Mouse (Mus musculus) liver, embryonic 18 days (tissue): ENCODE results near the gene Spink8. TPM values are rescaled to one million over a fixed set of nuclear protein-coding genes. Genes with fewer than 3 reads are reported as not detected.

Experiments used
- polyA plus RNA-seq: library from polyadenylated mRNA; depleted of rRNA; stranded (reverse); fragments of >200 nt; gene quantifications from 2 replicates; pipeline ENCODE4 v1.2.3, GENCODE M21; 2012; rRNA removed

Spink8 gene
- polyA plus RNA-seq, result not detected in 2 replicates

DNA sequence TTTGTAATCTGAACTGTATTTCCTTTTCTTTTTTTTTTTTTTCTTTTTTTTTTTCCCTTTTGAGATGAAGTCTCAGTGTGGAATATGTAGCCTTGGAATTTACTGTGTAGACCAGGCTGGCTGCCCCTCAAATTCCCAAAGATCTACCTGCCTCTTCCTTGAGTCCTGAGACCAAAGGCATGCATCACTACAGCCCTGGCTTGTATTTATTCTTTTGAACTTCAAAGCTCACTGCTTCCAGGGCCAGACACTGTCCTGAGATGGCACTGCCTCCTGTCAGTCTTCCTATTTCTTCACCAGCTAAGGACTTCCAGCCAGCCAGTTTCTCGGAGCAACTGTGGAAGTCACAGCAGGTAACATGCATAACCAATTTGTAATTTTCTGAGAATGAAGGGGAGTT, at the start of gene Spink8:
Gene Spink8 (plus strand): TSS at position 301 of the 400 bp plus-strand sequence.

GRCm38 (mm10) chr9:109790570-109790969, 21.5 kb upstream of the Spink8 start, which contains the start of gene Fbxw27:
Gene Fbxw27 (minus strand): TSS chr9:109790670.

GRCm38 (mm10) chr9:109832391-109833087, 20.5 kb downstream of the Spink8 start, which contains the start of gene Nme6:
Gene Nme6 (plus strand): TSS chr9:109832749.

GRCm38 (mm10) chr9:109849312-109849758, 37.3 kb downstream of the Spink8 start, which contains the start of gene Camp:
Gene Camp (minus strand): TSS chr9:109849617.

GRCm38 (mm10) chr9:109874797-109875691, 63.0 kb downstream of the Spink8 start, which contains the start of gene Cdc25a:
Gene Cdc25a (plus strand): TSS chr9:109875579.

Other genes with a start within 250 kb of the Spink8 start
- gene Fbxw15, start 244.0 kb upstream of the Spink8 start, polyA plus RNA-seq, result 0.03 and 0.10 TPM in 2 replicates
- gene Fbxw24, start 186.2 kb upstream of the Spink8 start, polyA plus RNA-seq, result not detected in 2 replicates
- not detected in 2 replicates for gene Fbxw25, start 147.6 kb upstream of the Spink8 start, polyA plus RNA-seq
- 0.04 and 0.05 TPM in 2 replicates for gene Fbxw18, start 109.6 kb upstream of the Spink8 start, polyA plus RNA-seq
- 0.02 TPM in 1 of 2 replicates, not detected in the other for gene Fbxw26, start 66.2 kb upstream of the Spink8 start, polyA plus RNA-seq
- 0.10 TPM in 1 of 2 replicates, not detected in the other for gene Fbxw27, start 21.6 kb upstream of the Spink8 start, polyA plus RNA-seq
- 40.1 and 46.4 TPM in 2 replicates for gene Nme6, start 20.5 kb downstream of the Spink8 start, polyA plus RNA-seq
- 463 and 697 TPM in 2 replicates for gene Camp, start 37.3 kb downstream of the Spink8 start, polyA plus RNA-seq
- 6.4 and 7.5 TPM in 2 replicates for gene Cdc25a, start 63.3 kb downstream of the Spink8 start, polyA plus RNA-seq
- 14.1 and 17.6 TPM in 2 replicates for gene Map4, start 119.2 kb downstream of the Spink8 start, polyA plus RNA-seq